Mouse (Mus musculus): ENCODE measurements around the gene Gng7.
"Not testable (repeated sequence)": the region's sequence is repeated elsewhere in the genome, so short reads cannot be mapped to it uniquely, and the experiment has no call there.

Gene Gng7

DNA sequence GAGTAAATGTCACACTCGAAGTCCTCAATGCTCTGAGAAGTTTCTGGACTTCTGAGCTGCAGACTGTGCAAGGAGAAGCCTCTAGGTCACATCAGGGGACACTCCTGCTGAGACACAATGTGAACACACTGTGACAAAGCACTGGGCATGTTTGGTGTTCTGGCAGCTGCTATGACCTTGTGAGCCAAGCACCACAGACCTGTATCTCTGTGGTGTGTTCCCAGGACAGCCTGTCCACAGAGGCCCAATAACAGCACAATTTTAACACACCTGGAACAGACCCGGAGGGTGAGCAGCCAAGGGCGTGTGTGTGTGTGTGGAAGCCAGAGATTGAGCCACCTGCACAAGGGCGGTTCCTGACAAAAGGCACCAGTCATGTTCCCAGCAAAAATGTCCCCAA is 20.1 kb downstream of the Gng7 start:
- no peak for DNase-seq

DNA sequence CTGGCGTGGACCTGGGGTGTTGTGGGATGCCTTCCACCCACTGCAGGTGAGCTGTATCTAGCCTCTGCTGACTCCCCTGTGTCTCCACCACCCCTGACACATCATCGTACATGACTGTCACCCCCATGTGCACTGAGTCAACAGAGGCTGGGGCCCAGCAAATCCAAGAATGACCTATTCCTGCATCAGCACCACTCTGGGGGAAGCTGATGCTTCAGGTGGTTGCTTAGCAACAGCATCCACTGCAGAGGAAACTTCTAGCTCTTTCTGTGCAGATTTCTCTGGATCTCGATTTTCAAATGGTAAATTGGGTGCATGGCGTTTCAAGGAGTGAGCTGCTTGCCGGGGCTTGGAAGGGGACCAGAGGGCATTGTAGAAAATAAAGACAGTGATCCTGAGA is 21.5 kb downstream of the Gng7 start:
- no peak for DNase-seq

DNA sequence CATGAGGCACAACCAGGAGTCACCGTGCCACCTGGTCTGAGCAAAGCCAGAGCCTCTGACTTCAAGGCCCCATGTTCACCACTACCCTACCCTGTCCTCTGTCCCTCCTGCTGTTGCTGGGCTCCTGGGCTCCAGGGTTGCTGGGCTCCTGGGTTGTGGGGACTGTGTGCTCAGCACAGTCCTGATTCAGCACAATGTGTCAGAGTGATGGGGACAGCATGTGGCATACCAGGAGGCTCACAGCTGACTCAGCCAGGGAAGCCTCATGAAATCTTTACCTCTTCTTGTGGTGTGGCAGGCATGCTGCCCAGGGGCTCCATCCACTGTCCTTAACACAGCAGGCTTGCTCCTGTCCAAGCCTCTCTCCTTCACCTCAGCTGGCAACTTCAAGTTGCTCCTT is 22.8 kb downstream of the Gng7 start:
- no peak for DNase-seq

DNA sequence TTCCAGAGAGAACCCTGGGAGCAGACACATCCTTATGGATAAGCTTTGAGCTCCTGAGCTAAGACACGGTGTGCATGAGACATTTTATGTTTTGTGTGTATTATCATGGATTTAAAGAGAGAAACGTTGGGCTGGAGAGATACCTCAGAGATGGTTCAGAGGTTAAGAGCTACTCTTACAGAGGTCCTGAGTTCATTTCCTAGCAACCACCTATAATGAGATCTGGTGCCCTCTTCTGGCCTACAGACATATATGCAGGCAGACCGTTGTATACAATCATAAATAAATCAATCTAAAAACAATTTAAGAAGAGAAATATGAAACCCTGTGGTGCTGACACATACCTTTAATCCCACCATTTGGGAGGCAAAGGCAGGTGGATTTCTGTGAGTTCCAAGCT is 23.7 kb downstream of the Gng7 start:
- DNase-seq: no peak

DNA sequence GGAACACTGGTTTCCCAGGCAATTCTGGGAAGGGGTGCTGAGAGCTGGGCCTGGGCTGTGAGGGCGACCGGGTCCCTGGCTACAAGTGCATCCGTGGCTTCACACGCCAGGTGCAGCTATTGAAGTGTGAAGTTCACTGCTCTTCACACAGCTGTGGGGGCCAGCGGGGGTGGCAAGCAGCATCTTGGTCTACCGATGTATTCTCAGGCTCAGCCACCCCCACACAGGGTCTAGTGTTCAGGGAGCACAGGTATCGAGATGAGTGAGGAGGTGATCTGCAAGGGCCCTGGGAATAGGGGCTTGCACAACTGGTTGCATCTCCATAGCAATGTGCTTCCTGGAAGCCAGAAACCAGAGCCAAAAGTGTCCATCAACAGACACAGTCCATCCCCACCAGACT is 24.3 kb downstream of the Gng7 start:
- no peak for DNase-seq

DNA sequence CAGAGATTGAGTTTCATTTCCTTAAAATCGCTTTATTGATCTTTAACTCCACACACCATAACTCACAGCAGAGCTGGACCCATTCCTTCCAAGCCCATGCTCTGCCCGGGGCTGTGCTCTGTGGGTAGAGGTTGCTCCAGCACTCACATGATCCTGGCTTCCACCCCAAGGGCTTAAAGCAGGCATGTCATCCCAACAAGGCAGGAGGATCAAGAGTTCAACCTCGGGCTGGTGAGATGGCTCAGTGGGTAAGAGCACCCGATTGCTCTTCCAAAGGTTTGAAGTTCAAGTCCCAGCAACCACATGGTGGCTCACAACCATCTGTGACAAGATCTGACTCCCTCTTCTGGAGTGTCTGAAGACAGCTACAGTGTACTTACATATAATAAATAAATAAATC is 24.9 kb downstream of the Gng7 start:
- DNase-seq: not testable (repeated sequence)

DNA sequence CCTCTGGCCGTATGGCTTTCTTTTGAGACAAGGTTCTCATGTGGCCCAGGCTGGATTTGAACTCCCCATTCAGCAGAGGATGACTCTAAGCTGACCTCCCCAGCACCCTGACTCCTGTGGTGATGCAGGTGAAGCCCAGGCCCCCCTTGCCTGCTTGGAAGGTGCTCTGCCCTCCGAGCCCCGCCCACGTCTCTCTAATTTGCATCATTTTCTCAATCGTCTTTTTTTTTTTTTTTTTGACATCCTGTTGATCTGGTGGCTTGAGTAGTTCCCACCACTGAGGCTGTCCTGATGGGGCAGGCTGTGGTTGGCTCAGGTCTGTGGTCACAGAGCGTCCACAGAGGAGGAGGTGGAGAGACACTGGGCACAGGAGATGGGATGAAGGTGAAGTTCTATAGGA is 25.3 kb downstream of the Gng7 start:
- DNase-seq: no peak

DNA sequence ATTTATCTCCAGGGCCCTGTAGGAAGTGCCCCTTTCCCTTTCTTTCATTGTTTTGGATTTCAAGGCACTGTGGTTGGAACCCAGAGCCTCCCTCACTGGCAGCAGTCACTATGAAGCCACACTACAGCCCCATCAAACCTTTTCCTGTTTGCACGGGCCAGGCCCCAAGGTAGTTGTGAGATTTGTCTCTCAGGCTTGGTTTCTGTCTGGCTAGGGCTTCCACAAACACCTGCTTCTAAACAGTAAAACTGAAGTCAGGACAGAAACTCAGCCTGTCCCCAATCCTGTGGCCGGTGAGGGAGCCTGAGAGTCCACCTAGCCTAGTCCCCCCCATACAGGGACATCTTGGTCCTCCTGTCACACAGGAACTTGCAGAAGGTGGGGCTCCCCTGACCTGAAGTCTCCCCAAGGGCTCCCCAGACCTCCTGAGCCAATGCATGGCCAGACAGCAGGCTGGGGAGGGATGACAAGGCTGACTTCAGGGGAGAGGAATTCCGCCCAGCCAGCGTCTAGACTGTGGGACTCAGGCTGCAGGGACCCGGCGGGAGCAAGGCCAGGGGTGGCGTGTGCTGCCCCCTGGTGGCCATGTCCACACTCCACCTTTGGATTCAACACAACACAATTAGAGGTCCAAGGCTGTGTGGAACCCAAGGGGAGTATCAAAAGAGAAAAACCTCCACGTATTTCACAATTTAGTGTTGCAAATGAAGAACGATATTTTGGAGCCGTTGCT is 26.9 kb downstream of the Gng7 start:
- peak; percentile 80 for DNase-seq

DNA sequence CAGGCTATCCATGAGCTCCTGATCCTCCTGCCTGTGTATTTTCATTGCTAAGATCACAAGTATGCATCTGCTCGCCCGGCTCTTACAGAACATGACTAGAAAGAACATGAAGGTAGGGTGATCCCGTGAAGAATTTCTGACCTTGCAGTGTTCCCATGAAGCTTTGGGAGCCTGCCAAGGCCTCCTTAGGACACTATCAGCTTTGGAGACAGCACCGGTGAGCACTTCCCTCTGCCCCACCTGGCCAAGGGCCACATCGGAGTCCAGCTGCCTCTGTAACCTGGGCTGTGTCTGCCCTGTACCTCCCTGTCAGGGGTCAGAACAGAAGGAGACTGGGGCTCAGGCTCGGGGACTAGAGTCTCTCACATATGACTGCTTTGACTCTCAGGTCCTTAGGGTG is 28.0 kb downstream of the Gng7 start:
- no peak for DNase-seq

DNA sequence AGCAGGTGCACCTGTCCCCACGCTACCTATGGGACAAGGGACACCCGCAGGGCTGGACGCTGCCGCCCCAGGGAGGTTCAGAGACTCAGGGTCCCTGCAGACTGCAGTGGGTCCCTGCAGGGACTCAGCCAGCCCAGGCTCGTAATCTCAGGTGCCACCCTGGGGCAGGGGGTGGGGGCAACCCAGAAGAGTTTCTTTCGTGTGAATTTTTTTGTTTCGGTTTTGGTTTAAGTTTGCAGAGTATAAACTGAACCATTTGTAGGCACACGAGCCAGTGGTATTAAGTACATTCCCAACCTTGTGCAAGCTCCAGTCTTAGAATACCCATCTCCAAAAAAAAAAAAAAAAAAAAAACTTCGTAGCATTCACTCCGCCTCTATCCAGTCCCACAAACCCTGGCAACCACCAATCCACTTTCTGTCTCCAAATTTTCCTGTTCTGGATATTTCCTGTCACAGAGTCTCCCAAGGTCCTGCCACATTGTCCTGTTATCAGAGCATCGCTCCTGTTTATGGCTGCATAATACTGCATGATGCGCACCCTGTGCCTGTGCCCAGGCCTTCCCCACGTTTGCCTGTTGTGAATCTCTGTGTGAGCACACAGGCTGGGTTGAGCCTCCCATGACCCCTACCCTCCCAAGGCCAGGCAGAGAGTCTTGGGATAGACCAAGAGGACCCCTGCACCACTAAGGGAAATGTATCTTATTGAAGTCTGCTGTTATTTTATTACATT is 28.6 kb downstream of the Gng7 start:
- no peak for DNase-seq

DNA sequence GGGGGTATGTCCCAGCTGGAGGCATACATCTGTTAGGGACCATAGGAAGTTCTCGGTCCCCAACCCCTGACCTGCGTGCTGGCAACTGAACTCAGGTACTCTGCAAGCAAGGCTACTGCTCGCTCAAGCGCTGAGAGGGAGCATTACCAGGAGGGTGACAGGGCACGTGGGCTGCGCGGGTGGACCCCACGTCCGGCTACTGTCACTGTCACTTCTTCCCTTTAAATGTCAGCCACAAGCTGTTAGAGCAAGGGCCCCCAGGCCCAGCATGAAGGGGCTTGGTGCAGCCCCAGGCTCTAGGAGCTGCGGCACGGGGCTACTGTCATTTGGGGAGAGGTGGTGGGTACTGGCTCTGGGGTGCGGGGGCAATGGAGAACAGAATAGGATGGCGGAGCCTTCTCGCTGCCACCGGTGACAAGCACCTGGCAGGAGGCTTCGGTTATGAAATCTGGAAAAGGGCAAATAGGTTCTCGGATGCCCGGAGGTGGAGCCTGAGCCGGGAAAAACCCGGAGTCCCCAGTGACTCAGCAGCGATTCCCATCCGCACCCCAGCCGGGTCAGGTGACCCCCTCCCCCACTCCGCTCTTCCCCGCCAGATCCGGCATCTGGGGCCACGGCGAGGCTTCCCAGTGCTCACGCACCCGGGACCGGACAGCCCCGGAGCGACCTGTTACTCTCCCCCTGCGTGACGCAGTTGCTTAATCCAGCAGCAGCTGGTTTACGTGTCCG is 29.3 kb downstream of the Gng7 start:
- DNase-seq: peak; percentile 32

DNA sequence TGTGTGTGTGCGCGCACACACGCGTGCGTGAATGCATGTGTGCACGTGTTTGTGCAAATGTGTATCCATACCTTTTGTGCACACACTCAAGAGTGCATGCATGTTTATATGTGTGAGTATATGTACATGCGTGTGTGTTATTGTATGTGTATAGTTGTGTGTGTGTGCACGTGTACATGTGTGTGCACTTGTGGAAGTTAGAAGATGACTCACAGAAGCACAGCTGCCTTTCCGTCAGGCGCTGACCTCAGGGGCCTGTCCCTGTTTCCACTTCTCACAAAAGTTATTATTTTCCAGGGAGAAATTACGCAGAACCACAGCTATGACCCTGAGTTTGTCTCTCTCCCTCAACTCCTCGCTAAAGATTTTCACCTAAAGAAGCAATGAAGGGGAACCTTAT is 30.5 kb downstream of the Gng7 start:
- no peak for DNase-seq

DNA sequence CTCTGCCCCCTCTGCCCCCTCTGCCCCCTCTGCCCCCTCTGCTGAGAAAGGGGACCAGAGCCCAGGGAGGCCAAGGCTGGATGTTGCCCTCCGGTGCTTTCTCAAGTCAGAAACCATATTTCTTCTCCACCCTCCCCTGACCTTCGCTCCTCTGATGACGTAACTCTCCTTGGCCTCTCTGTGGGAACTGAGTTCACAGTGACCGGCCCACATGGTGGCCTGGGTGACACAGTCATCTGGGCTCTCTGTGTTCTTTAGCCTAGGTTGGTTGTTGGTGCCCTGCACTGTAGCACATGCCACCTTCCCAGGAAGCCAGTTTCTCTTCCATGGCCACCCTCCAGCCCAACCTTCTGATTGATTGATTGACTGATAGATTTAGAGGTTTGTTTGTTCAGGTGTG is 32.4 kb downstream of the Gng7 start:
- DNase-seq: no peak

DNA sequence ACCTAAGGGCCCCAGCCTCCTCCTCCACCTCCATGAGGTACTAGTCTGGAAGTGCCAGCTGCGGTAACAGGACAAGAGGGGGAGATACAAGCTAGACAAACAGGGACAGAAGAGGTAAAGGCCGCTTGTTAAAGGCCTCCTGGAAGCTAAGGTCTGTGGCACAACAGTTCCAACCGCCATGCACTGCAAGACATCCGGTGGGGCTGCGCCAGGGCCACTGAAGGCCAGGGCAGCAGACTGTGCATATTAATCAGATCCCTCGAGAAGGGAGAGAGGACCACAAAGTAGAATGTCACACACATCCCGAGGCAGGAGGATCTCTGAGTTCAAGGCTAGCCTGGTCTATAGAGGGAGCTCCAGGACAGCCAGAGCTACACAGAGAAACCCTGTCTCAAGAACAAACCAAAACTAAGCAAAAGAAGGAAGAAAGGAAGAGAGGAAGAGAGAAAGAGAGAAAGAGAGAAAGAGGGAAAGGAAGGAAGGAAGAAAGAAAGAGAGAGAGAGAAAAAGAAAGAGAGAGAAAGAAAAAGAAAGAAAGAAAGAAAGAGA is 33.1 kb downstream of the Gng7 start:
- no peak for DNase-seq

DNA sequence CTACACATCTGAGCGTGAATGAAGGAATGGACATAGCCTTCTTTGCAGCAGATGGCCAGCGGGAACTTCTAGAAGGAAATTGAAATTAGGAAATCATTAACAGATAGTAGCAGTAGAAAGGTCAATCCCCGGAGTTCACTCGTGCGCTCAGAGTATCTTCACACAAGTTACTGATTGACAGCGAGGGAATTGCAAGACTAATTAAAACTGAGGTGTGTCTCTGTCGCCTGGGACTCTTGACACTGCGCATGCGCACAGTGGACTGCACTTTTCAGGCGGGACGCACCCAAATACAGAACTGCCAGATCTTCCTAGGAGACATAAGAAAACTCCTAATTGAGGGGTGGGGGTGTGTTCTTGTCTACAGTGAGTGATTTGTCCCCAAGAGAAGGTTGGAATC is 39.3 kb downstream of the Gng7 start:
- no peak for DNase-seq

DNA sequence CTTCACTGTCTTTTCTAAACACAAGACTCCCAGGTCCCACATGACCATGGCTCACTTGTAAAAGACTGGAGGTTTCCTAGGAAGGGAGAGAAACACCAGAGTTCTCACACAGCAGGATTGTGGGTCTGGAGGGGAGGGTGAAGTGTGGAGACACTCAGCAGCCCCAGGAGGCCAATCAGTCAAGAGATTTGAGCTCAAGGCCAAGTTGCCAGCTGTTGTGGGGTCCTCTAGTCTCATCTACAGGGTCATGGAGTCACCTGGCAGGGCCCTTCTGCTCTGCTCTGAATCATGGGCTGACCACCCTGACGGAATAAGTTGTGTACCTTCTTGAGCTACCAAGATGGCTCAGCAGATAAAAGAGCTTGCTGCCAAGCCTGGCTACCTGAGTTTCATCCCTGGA is 41.0 kb downstream of the Gng7 start:
- DNase-seq: no peak

DNA sequence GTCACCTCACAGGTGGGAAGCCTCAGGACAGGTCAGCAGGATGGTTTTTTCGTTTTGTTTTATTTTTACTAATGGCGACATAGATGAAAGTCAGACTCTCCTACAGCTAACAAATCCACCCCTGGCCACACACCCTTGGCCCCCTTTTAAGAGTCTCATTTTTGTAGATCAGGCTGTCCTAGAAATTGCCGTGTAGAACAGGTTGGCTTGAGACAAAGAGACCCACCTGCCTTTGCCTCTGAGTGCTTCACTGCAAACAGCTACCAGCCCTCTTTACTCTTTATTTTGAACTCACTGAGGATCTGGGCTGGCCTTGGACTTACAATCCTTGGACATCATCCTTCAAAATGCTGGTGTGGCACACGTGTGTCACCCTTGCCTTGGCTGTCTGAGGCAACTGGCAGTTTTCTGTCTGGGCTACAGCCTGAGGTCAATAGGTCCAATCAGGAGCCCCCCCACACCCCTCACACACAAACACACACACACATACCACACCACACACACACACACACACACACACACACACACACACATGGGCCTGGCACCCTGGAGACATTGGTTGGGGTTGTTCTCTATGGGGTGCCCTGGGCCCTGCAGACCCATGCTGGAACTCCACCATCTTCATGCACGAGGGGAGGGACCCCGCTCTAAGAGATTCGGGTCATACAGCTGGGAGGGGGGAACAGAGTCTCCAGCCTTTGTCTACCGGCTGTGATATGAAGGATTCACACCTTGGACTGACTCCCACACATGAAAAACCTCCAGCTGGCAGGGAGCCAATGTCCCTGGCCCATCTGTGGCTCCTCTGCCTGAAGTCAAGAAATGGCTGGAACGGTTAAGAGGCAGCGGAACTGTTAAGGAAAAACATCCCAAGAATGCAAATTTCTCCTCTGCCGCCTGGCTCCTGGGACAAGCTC is 42.4 kb downstream of the Gng7 start:
- DNase-seq: peak; percentile 30

DNA sequence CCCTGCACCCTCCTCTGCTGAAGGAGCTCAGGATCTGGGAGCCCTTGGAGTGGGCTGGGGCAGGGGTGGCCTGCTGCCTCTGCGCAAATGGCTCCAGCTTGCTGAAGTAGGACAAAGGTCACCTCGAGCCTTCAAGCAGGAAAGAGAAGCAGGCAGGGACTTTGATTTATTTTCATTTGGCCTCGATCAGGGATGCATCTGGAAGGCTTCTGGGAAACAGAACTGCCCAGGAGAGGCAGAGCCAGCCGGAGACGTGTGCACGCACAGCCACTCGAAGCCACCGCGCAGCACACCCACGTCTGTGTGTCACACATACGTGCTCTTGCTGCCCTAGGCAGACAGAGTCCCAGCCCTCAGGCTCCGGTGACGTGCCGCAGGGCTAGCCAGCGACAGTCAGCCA is 43.2 kb downstream of the Gng7 start:
- DNase-seq: no peak

DNA sequence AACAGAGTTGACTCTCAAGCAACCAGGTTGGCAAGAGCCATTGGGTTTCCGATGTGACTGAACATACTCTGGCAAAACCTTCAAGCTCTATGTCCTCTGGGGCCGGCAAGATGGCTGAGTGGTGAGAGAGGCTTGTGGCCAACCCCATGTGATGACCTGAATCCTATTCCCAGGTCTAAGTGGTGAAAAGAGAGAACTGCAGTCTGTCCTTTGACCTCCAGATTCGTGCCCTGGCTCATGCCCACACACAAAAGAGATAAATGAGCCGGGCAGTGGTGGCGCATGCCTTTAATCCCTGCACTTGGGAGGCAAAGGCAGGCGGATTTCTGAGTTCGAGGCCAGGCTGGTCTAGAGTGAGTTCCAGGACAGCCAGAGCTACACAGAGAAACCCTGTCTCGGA is 44.6 kb downstream of the Gng7 start:
- no peak for DNase-seq

DNA sequence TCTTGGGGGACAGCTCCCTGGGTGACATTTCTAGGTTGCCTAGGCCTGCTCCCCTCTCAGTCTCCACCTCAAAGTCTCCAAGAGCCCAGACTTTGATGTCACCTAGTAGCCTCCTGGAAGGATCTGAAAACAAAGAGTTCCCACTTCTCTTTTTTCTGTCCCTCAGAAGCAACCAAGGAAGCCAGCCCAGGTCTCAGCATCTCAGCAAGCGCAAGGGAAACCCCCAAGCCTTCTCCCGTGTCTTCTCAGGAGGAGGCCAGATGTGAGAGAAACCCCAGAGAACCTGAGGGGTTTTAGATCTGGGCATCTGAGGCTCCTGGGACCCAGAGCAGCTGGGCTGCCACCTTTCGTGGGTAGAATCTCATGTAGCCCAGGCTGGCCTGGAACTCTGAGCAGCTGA is 45.4 kb downstream of the Gng7 start:
- no peak for DNase-seq

DNA sequence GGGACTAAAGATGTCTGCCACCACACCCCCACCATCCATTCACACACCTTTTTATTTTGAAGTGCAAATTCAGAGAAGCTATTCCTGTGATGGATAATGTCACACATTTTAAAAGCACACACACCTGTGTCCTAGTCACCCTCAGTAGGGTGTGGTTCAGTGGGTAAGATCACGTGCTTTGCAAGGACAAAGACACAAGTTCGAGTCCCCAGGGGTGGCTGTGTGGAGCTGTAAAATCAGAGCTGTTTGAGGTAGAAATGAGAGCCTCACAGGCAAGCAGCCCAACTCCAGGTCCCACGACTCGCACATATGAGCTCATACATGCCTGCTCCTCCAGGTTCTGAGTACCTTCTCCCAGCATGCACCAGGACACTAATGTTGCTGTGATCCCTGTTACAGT is 46.6 kb downstream of the Gng7 start:
- DNase-seq: no peak

DNA sequence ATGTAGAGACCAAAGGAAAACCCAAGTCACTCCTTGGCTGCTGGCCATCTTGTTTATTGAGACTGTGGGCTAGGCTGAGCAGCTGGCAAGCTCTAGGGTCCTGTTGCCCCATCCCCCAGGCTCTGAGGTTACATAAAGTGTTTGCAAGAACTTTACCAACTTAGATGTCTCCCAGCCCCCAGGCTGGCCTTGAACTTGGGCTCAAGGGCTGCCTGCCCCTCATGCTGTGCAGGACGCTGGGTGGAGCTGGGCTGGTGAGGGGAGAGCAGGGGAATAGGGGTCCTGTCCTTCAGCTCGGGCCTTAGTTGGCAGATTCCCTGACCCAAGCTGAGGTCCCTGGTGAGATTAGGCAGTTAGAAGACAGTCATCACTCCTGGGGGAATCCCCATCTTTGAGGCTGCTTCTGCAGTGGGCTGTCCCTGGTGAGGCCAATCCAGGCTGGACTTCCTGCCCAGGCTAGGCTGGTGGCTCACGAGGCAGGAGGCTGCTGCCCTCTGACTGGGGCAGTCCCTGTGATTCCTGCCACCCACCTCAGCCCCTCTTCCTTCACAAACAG is 47.6 kb downstream of the Gng7 start:
- DNase-seq: no peak

Measured in liver (tissue).